Mouse (Mus musculus) liver, postnatal 0 days (tissue): Measurements from ENCODE around the gene Anapc5. TPM values are rescaled to one million over a fixed set of nuclear protein-coding genes. Genes with fewer than 3 reads are reported as not detected.

Source experiments
- ATAC-seq: fragments of 200-750 bp; cut with Nextera tagmentation; 2 replicates; pipeline ENCODE4 v1.8.0; 2017; ENCODE audit warnings: mild to moderate bottlenecking, moderate library complexity
- DNase-seq: peaks from one replicate; pipeline ENCODE4 v3.0.0-alpha.2; 2016
- H3K27ac ChIP-seq: fragments of 300-500 bp; sonication (generic); 2 replicates; pipeline ENCODE4 v1.5.1; 2014; ENCODE audit warnings: antibody characterized with exemption, moderate library complexity, mild to moderate bottlenecking, low read depth
- H3K27me3 ChIP-seq: fragments of 300-500 bp; sonication (generic); 2 replicates; pipeline ENCODE4 v1.6.1; 2014; ENCODE audit warnings: low read length, control low read depth, mixed read lengths; ENCODE audit not compliant: insufficient read depth
- H3K36me3 ChIP-seq: fragments of 300-500 bp; sonication (generic); replicated peaks from 2 replicates; pipeline ENCODE4 v1.6.1; 2014; ENCODE audit warnings: mild to moderate bottlenecking, control low read depth, low read length, moderate library complexity, mixed read lengths; ENCODE audit not compliant: insufficient read depth
- H3K4me1 ChIP-seq: fragments of 300-500 bp; sonication (generic); 2 replicates; pipeline ENCODE4 v1.6.1; 2014; ENCODE audit warnings: antibody characterized with exemption, mild to moderate bottlenecking, control low read depth; ENCODE audit not compliant: insufficient read depth
- H3K4me2 ChIP-seq: fragments of 300-500 bp; sonication (generic); 2 replicates; pipeline ENCODE4 v1.6.1; 2014; ENCODE audit warnings: low read depth, mild to moderate bottlenecking, low read length, moderate library complexity, mixed read lengths
- H3K4me3 ChIP-seq: fragments of 300-500 bp; sonication (generic); 2 replicates; pipeline ENCODE4 v1.5.1; 2014; ENCODE audit warnings: low read depth, low read length
- H3K9ac ChIP-seq: fragments of 300-500 bp; sonication (generic); replicated peaks from 2 replicates; pipeline ENCODE4 v1.6.1; 2014; ENCODE audit warnings: mild to moderate bottlenecking, moderate library complexity
- H3K9me3 ChIP-seq: fragments of 300-500 bp; sonication (generic); 2 replicates; pipeline ENCODE4 v1.6.1; 2016; ENCODE audit warnings: mild to moderate bottlenecking, control low read depth, low read length, mixed read lengths
- CTCF ChIP-seq: sonication (generic); IDR thresholded peaks from 2 replicates; pipeline ENCODE4 v1.5.1; 2016; ENCODE audit warnings: antibody characterized with exemption, low read depth
- EP300 ChIP-seq: IDR thresholded peaks from 2 replicates; pipeline ENCODE4 v1.6.1; 2016; ENCODE audit warnings: antibody characterized with exemption, low read depth, mild to moderate bottlenecking
- WGBS: fragments of 180-500 bp; shearing (Covaris S2); extraction: QIAGEN DNeasy Blood & Tissue Kit; methylation state at CpG from one replicate; pipeline ENCODE4 v1.1.7; 2014; ENCODE audit not compliant: insufficient replicate concordance; 5-methylcytosine and 5-hydroxymethylcytosine counted together
- polyA plus RNA-seq: library from polyadenylated mRNA; unstranded; fragments of >200 nt; fragmentation: Nextera tagmentation; extraction: Ambion mirVana; gene quantifications from 2 replicates; pipeline ENCODE4 v1.2.1, GENCODE M21; 2015

Anapc5 gene
- polyA plus RNA-seq, 1 experiment from 2014 or later, result 117 TPM

DNA sequence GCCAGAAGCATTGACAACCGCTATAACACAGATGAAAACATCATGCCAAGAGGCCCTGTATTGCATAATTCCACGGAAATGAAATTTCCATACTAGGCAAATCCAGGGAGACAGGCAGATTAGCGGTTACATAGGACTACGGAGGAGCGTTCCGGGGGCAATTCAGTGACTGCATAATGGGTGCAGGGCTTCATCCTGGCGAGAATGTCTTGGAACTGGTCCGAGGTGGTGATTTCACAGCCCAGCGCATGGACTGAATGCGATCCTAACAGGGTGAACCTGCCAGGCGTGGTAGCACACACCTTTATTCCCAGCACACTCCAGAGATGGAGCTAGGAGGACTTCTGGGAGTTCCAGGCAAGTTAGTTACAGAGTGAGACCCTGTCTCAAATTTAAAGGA is 53.9 kb downstream of the Anapc5 start:
- no peak for TF ChIP-seq EP300
- DNase-seq, result no peak
- peaks cover 4% of the 10 kb centered on the region; the same call in 1 of the 2 replicates for H3K36me3 ChIP-seq
- H3K27me3 ChIP-seq, result no peaks in the 10 kb centered on the region
- no peak for ATAC-seq
- no peak overlapping the region for H3K9ac ChIP-seq
- H3K4me2 ChIP-seq, result no peak overlapping the region
- H3K27ac ChIP-seq, result no peak overlapping the region
- no peak overlapping the region for H3K4me3 ChIP-seq
- 90% methylated on average over 11 of the region's 11 CpGs for WGBS
- H3K4me1 ChIP-seq, result peaks cover 21% of the 10 kb centered on the region
- no peaks in the 10 kb centered on the region for H3K9me3 ChIP-seq

DNA sequence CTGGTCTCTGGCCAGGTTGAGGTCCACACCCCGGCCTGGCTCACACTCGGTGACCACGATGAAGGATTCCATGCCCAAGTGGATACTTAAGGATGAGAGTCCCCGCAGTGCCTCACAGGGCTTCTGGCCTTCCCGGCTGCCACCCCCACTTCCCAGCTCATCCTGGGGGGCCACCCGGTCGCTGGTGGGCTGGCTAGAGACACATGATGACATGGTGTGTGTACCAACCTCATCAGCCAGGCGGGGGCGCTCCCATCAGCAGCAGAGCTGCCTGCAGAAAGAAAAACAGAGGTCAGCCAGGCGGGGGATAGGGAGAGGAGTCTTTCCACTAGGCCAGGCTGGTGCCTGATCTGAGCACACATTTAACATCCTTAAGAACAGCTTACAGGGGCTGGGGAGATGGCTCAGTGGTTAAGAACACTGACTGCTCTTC is 57.1 kb downstream of the Anapc5 start:
- H3K4me3 ChIP-seq, result no peak overlapping the region
- TF ChIP-seq CTCF, result peak; percentile 57
- TF ChIP-seq EP300, result no peak
- H3K27me3 ChIP-seq, result no peaks in the 10 kb centered on the region
- no peaks in the 10 kb centered on the region for H3K9me3 ChIP-seq
- DNase-seq, result peak; percentile 57
- H3K4me1 ChIP-seq, result peaks cover 16% of the 10 kb centered on the region
- 64% methylated on average over 10 of the region's 10 CpGs for WGBS
- H3K4me2 ChIP-seq, result no peak overlapping the region
- no peak for ATAC-seq
- no peak overlapping the region for H3K9ac ChIP-seq
- H3K27ac ChIP-seq, result 0 out of 2 replicates have a peak overlapping the region, but pooled peaks have one; percentile 34
- H3K36me3 ChIP-seq, result peaks cover 8% of the 10 kb centered on the region; the same call in 1 of the 2 replicates

DNA sequence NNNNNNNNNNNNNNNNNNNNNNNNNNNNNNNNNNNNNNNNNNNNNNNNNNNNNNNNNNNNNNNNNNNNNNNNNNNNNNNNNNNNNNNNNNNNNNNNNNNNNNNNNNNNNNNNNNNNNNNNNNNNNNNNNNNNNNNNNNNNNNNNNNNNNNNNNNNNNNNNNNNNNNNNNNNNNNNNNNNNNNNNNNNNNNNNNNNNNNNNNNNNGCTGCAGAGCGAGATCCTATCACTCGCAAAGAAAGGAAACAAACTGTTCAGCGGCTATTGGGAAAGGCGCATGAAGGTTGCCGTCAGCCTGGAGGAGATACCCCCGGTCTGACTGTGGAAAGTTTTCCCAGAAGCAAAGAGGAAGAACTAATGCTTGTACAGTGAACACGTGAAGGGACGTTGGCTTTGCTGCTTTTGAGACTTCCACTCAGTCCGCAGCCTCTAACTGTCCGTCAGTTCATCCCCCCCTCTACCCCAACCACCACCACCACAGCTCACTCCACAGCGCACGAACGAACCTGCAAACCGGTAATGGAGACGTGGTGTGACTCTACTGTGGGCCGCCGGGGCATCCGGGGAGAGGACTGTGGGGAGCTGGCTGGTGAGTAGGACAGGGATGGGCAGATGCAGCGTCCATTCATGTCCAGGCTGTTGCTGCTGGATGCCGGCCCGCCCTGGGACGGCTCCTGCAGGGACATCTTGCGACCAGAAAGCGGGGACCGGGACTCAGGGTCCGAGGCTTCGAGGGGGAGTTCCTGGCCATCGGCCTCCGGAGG is 57.7 kb downstream of the Anapc5 start:
- H3K27me3 ChIP-seq, result no peaks in the 10 kb centered on the region
- peaks cover 14% of the 10 kb centered on the region for H3K4me1 ChIP-seq
- DNase-seq, result no peak
- H3K9ac ChIP-seq, result no peak overlapping the region
- TF ChIP-seq CTCF, result no peak
- TF ChIP-seq EP300, result no peak
- H3K27ac ChIP-seq, result peak overlapping the region; percentile 34; the same call in 1 of the 2 replicates
- no peak for ATAC-seq
- H3K4me2 ChIP-seq, result no peak overlapping the region
- H3K4me3 ChIP-seq, result no peak overlapping the region
- no peaks in the 10 kb centered on the region for H3K9me3 ChIP-seq
- H3K36me3 ChIP-seq, result peaks cover 12% of the 10 kb centered on the region; the same call in 1 of the 2 replicates
- WGBS, result 77% methylated on average over 29 of the region's 29 CpGs

DNA sequence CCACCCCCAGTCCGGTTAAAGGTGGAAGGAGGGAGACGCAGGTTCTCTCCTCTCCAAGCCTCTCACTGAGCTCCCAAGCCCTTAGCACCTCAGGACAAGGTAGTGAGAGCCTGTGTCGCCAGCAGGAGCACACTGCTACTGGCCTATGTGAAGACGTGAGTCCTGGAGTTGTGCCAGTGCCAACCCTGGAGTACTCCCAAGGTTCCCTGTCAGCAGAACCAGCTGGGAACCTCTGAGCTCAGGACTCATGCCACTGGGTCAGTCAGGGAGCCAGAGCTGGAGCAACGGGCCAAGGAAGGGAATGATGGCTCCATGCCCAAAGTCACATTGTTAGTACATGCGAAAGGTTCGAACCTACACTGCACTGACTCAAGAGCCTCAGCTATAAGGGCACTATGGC is 64.5 kb downstream of the Anapc5 start:
- no peak for DNase-seq
- H3K27ac ChIP-seq, result no peak overlapping the region
- no peak for TF ChIP-seq CTCF
- no peak for ATAC-seq
- no peak overlapping the region for H3K4me2 ChIP-seq
- 90% methylated on average over 7 of the region's 7 CpGs for WGBS
- no peaks in the 10 kb centered on the region for H3K27me3 ChIP-seq
- no peak overlapping the region for H3K9ac ChIP-seq
- H3K9me3 ChIP-seq, result no peaks in the 10 kb centered on the region
- peaks cover 12% of the 10 kb centered on the region for H3K4me1 ChIP-seq
- peaks cover 14% of the 10 kb centered on the region; the same call in 1 of the 2 replicates for H3K36me3 ChIP-seq
- H3K4me3 ChIP-seq, result no peak overlapping the region

GRCm38 (mm10) chr5:122756144-122756543 is 65.0 kb downstream of the Anapc5 start:
- Histone ChIP-seq H3K9me3 (no peaks in the 10 kb centered on the region), H3K4me2 (no peak overlapping the region), H3K27ac (no peak overlapping the region), H3K4me1 (peaks cover 7% of the 10 kb centered on the region; the same call in 1 of the 2 replicates), H3K4me3 (no peak overlapping the region), H3K9ac (no peak overlapping the region), H3K27me3 (no peaks in the 10 kb centered on the region), H3K36me3 (peaks cover 14% of the 10 kb centered on the region; the same call in 1 of the 2 replicates)
- ATAC-seq (no peak), DNase-seq (no peak)
- TF ChIP-seq CTCF (no peak), EP300 (no peak)
- 78% methylated on average over 6 of the region's 6 CpGs for WGBS

- Histone ChIP-seq H3K9me3 (no peaks in the 10 kb centered on the region), H3K36me3 (peaks cover 14% of the 10 kb centered on the region; the same call in 1 of the 2 replicates), H3K4me3 (no peak overlapping the region), H3K27ac (no peak overlapping the region), H3K27me3 (no peaks in the 10 kb centered on the region), H3K9ac (no peak overlapping the region), H3K4me2 (no peak overlapping the region), H3K4me1 (peaks cover 2% of the 10 kb centered on the region; the same call in 1 of the 2 replicates)
- 93% methylated on average over 4 of the region's 4 CpGs for WGBS
- DNase-seq (no peak), ATAC-seq (no peak)
- TF ChIP-seq EP300, result no peak
- no peak for TF ChIP-seq CTCF
Observed at GRCm38 (mm10) chr5:122755620-122756019, 65.5 kb downstream of the Anapc5 start.
